Mouse (Mus musculus) spleen, adult 12 weeks (tissue): Measurements from ENCODE around the gene Runx3.

ENCODE experiments used
- DNase-seq: peaks from one replicate; pipeline ENCODE4 v3.0.0; 2022; ENCODE audit warnings: low spot score

The Runx3 gene

DNA sequence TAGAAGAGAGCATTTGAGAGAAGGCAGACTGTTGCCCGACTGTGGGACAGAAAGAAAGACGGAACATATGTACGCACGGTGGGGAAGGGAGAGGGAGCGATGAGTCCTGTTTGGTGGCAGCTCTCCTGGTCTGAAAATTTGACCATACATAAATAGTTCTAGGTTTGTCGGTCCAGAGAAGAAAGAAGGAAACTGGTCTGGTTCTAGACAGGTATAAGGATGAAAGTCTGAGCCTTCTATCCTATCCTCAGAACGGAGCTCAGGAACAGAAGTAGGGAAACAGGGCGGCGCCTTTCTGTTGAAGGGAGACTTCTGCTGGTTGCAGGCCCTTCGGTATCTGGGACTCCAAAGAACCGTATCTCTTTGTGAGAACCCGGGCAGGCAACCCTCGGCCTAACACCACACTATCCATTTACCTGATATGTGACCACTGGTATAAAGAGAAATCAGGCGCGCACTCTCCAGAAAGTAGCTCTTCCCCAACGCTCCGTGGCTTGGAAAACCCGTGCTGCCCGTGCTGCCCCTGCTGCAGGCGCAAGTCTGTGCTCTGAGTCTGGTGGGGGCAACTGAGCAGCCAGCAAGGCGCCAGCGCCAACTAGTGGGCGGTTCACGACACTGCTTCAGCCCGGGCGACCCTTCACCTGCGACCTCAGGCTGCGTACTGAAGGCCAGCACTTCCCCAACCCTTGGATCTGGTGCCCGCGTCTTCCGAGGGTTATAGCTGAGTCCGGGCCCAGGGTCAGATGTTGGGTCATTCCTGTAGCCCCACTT lies 29.8 kb downstream of the Runx3 start:
- DNase-seq, result peak; percentile 65

DNA sequence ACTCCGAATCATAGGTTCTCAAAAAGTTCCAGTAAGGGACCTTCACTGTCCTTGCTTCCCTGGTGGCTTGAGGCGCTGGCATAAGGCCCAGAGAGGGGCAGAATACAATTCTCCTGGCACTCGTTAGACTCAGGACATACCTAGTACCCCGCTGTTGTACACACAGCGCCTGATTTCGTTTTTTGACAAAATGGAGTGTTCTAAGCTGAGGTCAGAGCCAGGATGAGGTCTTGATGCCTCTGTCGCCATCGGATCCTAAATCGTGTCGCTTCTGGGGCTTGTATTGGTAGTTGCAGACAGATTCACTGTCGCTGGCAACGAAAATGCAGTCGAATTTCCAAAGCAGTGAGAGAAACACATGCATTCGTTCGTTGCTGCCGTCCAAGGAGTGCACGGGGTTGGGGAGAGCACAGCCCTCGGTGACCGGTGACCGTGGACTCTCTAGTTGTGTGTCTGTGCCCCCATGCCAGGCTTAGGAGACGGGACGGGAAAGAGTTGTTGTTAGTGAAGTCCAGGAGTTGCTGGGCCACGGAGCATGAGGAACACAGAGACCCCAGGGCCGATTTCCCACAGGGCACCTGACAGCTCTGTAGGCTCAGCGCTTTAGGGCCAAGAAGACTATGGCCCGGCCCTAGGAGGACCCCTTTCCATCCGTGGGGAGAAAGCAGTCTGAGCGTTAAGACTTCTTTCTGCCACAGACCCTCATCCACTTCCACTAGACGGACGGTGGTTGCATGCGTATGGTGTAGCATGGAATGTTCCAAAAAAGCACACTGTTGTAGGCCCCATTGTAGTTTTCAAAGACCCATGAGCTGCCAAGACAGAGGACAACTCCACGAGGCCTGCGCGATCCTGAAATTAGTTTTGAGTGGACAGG lies 30.9 kb downstream of the Runx3 start:
- no peak for DNase-seq

DNA sequence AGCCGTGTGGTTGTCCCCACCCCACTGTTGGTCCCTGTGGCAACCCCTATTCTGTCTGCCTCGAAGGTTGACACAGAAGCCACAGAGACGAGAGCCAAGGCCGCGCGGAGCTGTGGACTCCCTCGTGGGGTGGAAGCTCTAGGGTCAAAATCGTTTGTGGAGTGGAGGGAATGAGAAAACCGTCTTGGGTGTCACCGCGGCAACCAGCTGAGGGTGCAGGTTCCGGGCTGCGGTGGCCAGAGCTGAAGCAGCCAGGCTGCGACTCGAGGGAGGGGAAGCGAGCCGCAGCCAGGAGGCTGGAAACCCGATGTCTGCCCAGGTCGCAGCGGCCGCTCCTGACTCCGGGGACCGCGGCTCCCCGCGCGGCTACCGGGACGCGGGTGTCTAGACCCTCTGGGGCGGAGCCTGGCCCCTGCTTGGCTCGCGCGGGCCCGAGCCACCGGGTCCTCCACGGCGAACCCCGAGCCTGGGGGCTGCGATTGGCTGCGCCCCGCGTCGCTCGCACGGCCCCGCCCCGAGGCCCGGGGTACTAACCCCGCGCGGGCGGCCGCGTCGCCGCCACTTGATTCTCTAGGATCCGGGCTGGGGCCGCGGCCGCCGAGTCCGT lies 31.6 kb downstream of the Runx3 start:
- DNase-seq, result no peak

DNA sequence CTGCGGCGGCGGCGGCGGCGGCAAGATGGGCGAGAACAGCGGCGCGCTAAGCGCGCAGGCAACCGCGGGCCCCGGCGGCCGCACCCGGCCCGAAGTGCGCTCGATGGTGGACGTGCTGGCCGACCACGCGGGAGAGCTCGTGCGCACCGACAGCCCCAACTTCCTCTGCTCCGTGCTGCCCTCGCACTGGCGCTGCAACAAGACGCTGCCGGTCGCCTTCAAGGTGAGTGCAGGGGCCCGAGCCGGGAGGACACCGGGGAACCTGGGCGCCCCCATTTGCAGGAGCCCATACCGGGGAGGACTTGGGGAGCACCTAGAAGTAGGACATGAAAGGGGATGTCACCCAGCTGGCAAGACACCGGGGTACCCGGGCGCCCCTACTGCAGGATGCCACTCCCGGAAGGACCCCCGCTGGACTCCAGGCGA lies 32.4 kb downstream of the Runx3 start:
- peak; percentile 43 for DNase-seq

DNA sequence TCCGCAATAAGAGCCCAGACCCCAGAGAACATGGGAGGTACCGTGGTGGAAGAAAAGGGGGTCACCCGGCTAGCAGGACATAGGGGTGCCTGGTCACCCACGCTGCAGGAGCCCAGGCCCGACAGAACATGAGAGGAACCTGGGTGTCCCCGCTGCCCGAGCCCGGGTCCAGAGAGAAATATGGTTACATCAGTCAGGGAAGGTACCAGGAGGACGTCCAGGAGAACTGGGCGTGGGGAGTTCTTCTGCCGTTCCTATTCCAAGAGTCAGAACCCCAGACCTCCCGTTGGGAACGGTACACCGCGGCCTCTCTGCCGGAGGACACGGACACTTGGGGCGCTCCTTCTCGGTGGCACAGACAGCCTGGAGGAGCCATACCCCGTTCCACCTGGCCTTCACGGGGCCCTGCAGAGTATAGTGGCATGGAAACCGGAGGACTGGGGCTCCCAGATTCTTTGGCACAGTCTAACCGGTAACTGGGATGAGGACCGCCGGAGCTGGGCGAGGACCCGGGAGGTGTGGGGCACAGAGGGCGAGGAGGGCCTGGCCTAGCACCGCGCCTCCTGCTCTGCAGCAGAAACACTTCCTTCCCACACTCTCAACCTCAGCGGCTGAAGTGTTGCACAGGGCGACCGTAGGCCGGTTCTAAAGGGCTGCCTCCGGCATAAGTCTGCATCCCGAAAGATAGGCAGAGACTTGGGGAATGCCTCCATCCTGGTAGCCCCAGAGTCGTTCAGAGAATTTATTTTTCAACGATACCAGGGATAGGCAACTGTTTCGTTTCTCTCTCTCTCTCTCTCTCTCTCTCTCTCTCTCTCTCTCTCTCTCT lies 33.0 kb downstream of the Runx3 start:
- no peak for DNase-seq

DNA sequence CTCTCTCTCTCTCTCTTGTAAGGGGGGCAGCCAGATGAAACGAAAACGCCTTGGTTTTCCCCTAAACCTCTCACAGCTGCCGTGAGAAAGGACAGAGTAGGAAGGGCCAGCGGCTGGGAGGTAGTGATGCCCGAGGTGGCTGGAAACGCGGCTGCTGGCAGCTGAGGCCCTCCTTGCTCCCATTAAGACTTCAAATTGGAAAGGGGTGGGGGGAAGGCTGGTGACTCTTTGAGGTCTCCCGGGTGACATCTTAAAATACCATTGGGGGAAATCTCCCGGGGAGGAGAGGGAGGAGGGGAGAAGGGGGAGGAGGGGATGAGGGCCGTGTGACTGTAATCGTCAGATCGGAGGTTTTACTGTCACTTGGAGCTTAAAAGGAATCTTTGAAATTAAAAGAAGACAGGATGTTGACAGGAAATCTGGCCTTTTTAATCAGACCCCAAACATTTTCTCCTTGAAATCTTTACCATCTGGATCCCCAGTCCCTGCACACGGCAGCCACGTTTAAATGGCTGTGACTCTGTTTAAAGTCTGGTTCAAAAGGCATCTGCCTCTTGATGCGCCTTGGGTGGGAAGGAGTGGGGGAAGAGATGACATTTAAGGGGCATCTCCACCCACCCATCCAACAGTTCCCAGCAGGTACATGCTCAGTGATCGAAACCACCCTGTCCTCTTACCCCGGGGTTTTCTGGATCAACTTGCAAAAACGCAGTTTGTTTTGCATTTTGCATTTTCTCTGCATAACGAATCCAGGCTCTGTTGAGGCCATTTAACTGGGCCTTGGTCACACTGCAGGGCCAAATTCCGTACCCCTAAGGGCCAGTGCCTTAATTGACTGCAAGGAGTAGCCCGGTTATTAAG lies 33.9 kb downstream of the Runx3 start:
- no peak for DNase-seq

DNA sequence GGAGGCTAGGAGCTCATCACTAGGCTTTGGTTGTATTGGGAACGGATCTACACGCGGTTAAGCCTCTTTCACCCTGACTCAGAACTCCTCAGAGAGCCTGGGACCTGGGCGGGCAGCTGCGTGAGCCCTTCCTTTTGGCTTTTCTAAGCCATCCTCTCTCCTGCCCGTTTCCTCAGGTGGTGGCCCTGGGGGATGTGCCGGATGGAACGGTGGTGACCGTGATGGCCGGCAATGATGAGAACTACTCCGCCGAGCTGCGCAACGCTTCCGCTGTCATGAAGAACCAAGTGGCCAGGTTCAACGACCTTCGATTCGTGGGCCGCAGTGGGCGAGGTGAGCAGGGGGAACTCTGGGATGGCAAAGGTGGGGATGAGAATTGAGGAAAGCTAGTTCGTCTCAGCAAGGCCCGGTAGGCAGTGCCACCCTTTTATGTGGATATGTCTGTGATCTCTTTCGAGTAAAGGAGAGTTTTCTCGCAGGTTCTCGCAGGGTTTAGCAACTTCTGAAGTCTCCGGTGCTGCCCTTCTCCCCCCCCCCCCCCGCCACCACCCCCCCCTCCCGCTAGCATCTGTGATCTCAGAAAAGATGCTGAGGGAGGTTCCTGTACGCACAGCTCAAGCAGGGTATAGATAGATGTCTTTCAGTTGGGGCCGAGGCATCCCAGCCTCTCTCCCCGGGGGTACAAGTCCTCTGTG lies 34.8 kb downstream of the Runx3 start:
- DNase-seq, result no peak

DNA sequence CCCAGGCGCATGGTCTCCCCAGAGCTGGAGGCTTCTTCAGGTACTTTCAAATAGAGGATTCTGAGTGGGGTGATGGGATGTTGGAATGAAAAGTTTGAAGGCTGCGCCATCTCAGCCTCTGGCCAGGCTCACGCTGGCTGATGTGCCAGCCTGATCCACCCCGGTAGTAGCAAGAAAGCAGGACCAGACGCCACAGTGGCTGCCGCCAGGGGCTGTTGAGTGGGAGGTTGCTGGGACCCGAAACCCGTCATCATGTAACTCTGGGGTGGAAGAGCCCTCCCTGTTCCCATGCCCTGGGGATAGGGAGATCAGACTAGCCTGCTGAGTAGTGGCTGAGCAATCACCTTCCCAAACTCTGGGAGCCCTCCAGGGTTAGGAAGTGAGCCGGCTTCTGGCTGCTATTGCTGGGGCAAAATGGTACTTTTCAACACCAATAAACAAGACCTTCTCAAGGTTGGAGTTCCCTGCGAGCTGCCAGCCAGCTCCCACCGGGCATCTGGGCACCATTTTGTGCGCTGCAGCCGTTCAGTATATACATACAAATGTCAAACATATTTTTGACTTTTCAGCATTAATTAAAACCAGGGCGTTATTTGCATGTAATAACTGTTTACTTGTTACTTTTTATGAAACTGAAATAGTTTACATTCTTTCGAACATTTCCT lies 35.5 kb downstream of the Runx3 start:
- no peak for DNase-seq

DNA sequence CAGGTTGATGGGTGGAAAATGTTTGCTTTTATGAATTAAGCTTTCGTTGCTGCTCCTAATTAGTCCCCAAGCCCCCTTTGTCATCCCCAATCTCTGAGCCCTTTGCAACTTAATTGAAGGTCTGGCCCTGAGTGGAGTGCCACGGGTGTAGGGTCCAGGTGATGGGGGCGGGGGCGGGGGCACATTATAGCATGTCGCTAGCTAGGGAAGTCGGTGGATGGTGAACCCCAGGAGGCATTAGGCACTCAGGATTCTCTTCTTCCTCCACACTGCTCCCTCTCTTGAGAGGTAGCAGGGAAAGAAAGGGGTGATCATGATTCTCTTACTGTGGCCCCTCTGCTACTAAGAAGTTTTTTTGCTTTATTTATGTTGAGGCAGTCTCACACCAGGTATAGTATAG lies 36.1 kb downstream of the Runx3 start:
- no peak for DNase-seq

DNA sequence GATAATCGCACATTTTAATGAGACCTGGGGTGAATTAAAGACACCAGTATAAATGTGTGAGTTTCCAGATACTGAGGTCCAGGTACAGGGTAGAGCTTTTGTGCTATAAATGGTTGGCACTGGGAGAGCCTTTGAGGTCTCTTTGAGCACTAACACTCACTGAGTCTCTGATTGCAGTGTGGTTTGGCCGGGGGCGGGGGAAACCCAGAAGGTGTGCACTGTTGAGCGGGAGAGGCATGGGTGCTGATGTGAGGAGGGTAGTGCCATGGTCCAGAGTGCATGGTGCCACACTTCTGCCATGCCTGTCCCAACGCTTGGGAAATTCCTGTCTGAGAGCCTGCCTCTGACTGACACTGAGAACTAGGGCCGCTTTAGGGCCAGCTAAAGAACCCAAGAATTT lies 36.9 kb downstream of the Runx3 start:
- DNase-seq, result no peak

DNA sequence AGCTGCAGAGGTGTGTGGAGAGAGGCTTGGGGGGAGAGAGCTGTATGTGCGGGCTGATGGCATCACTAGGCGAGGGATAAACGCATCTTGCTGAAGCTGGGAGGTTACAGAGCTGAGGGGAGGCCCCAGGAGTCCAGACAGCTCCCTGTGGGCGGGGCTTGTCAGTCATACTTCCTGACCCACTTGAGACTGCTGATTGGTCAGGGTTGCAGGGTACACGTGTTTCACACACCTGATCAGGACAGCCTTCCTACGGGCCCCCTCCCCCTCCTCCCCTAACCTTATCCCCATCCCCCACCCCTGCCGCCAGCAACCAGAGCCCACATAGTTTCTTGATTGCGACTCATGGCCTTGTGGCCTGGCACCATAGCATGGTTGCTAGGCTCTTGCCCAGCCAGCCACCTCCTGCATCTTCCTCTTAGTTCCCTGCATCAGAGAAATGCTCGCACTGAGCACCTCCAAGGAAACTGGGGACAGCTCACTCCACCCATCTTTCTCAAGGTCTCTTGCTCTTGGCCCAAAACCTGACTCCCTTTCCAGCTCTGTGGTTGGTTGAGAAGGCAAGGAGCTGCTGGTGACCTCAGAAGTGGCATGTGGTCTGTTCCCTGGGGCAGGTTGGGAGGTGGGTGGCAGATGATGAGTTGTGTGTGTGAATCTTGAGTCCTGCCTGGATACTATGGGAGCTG lies 38.4 kb downstream of the Runx3 start:
- no peak for DNase-seq

DNA sequence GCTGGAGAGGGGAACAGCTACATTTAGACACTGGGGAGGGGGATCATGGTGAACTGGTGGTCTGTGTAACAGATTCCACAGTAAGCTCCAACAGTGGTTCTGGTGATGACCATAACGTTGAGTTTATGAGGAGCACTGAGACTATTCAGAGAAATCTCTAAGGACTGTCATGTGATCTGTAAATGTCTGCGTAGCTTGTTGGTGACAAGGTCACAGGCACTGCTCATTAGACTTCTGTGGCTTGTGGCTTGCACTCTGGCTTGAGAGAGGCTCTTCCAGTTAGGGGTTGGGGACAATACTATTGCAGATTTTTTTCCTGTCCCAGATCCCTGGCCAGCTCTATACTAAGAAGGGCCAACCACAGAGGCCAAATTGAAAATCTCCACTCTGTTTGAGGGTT lies 39.2 kb downstream of the Runx3 start:
- no peak for DNase-seq

DNA sequence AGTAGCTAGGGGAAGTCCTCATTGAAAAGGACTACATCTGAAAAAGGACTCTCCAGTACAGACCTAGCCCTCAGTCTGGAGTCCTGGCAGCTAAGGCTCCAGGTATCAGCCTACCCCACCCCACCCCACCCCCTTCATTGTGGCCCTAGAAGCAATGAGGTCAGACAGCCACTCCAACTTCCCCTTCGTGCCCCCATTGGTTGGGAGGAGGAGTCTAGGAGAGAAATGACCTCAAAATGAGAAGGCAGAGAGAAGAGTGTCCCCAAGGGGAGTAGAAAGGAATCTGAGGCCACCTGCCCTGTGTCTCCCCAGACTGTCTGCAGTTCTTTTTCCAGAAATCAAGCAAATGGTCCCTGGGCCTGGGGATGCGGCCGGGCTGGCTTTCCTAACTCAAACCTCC lies 39.7 kb downstream of the Runx3 start:
- no peak for DNase-seq

DNA sequence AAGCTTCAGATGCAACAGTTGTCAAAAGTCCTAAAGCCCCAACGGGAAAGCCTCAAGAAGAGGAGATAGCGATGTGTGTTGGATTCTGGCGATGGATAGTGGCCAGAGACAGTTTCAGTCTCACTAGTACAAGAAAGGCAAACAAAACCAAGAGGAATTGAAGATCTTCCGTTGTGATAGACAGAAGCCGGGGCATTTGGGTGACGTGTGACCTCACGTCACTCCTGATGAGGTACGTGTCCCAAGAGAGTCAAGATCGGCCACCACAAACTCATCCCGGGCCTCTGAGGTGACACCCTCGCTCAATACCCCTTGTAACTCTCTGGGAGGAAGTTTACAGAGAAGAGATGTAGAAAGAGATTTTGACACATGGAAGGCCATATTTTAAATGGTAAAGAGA lies 41.0 kb downstream of the Runx3 start:
- DNase-seq, result no peak

DNA sequence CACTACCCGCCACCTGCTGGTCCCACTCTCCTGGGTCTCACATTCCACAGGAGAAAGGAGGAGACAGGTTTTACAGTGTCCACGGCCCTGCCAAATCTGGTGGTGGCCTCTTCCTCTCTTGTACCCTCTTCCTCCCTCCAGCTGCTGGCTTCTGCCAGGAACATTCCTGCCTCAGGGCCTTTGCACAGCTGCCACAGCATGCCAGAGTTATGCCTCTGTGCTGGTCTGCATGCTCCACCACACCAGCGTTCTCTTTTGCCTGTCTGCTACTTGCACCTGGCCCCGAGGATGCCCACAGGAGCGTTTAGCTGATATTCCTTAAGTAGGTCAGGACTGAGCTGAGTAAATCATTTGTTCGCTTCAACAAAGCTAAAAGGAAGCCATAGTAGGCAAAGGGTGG lies 45.3 kb downstream of the Runx3 start:
- no peak for DNase-seq

DNA sequence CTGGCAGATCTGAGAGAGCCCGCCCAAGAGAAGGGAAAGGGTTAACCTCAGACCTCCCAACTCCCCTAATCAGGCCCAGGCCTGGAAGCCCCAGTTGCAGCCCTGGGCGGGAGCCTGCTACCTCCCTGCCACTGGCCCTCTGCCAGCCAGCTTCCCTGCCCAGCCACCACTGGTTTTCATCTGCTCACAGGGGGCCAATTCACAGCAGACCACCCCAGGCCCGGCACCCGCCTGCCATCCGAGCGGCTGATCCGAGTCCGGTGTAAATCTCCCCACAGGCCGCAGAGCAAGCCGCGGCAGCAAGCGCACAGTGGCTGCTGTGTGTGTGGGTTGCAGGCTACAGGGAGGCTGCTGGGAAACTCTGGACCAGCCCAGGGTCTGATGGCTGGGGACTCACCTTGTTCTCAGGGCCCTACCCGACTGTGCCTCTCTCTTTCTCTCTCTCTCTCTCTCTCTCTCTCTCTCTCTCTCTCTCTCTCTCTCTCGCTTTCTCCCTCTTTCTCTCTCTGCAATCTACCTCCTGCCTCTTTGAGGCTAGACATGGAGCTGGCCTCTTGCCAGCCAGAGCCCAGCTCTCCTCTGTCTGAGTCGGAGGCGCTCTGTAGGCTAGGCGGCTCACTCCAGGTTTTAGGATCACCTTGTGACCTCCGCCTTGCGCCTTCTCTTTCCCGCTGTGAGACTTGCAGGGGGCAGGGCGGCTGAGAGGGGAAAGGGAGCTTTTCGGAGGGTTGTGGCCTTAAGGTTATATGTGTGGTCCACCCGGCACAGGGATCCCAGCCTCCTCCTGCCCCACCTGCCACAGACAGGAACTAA lies 46.2 kb downstream of the Runx3 start:
- no peak for DNase-seq

DNA sequence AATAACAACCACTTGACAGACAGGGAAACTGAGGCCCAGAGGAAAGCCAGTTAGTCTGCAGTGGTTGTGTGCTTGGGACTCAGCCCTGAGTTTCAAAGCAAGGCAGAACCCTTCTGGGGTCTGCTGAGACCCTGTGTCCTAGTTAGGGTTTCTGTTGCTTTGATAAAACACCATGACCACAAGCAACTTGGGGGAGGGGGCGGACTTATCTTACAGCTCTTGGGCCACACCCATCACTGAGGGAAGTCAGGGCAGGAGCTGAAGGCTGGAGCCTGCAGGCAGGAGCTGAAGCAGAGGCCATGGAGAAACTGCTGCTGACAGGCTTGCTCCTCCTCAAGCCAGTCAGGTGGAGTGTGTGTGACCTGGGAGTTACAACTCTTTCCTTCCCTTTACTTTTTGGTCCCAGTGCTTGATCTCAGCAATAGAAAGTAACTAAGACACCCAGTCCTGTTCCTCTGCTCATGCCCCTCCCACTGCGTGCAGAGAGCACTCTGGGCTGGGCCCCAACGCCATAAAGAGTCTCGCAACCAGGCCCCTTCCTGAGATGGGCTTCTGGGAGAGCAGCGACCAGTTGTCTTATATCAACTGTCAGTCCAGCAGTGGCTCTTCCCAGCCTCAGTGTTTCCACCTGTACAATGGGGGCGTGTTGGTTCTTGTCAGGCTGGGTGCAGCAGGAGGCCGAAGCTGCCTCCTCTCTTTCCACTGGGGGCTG lies 47.5 kb downstream of the Runx3 start:
- no peak for DNase-seq

DNA sequence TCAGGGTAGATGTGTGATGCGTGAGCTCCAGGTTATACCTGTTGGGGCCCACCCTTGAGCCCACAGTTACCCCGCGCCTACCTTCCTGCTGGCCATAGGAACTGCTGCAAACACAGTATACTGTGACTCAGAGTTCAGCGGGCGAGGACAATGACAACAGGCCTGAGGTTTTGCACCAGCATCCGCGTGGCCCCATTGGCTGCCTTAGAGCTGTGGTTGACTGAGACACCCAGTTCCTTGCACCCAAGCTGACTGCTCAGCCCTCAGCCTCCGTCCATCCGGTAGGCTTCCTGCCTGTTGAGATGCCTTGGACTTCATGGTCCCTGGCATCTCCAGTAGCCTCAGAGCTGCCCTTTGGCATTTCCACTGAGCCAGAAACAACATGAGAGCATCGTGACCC lies 48.6 kb downstream of the Runx3 start:
- DNase-seq, result no peak
